Mouse (Mus musculus) neutrophil, adult 83 days (primary cell): ENCODE results near the gene Eif2ak4. TPM values are rescaled to one million over a fixed set of nuclear protein-coding genes. Genes with fewer than 3 reads are reported as not detected.

Source experiments
- total RNA-seq, 2 experiments: library from RNA; stranded (reverse); gene quantifications; one replicate each; pipeline ENCODE4 v1.2.4; 2023

Gene Eif2ak4
- total RNA-seq: 1 to 10 TPM; 7.7 to 9.1 TPM

GRCm38 (mm10) chr2:118388341-118389335, at the start of gene Eif2ak4:
TSS of gene Eif2ak4 (plus strand) at chr2:118388618.

DNA sequence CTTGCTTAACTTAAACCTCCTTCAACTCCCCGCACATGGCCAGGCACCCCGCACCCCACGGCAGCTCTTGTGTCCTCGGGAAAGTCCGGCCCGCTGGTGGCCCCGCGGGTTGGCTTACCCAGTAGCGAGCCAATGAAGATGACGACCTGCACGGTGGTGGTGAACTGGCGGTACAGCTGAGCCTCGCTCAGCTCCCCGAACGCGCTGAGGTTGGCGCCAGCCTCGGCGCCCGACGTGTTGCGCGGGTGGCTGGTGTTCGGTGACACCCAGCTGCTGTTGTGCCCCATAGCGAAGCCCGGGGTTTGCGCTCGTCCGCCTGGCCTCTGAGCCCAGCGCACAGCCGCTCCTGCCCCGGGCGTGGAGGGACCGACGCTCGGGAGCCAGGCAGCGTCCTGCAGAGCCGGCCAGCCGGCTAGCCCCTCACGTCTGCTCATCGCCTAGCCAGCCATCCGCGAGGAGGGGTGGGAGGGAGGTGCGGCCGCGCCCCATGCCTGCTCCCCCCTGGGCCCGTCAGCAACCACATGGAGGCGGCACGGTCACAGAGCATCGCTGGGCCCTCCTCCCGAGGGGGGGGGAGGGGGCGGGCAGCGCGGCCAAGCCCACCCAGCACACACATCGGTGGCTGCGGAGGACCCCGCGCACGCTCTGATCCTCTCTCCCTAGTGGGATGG, 15.4 kb upstream of the Eif2ak4 start, which contains the start of gene Gpr176:
TSS of gene Gpr176 (minus strand) at position 519 of the 671 bp plus-strand sequence.

DNA sequence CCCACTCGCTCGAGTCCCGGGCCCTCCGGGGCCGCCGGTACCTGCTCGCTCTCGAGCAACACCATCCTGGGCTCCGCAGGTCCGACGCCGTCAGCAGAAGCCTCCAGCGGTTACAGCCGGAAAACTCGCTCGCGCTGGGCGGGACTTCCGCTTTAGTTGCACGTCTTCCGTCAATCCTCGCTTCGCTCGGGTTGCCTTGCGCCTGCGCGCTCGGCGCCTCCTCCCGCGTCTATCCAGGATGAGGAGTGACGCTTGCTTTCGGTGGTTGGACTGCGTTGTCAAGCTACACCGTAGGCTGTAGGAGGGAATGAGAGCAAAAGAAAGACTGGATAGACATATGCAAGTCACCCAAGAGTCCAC, 91.1 kb downstream of the Eif2ak4 start, which contains the start of gene Srp14:
TSS of gene Srp14 (minus strand) at position 162 of the 360 bp plus-strand sequence.

Other genes starting within 250 kb of the Eif2ak4 start
- gene Fsip1, start 131.7 kb upstream of the Eif2ak4 start, total RNA-seq: not detected
- gene Gpr176, start 15.2 kb upstream of the Eif2ak4 start, total RNA-seq: not detected
- 10 to 100 TPM; 80.6 to 83.0 TPM for gene Srp14, start 91.1 kb downstream of the Eif2ak4 start, total RNA-seq
- 10 to 100 TPM in 1 of 2 experiments, 1 to 10 TPM in 1; 8.5 to 13.5 TPM for gene Bmf, start 161.1 kb downstream of the Eif2ak4 start, total RNA-seq
- 10 to 100 TPM; 64.0 to 64.1 TPM for gene Bub1b, start 209.6 kb downstream of the Eif2ak4 start, total RNA-seq